Mouse (Mus musculus) liver, adult 2 months (tissue): ENCODE results near the gene Tnp2.

Source experiments
- CTCF ChIP-seq: fragments of 200-500 bp; IDR thresholded peaks from 2 replicates; pipeline ENCODE4 v1.5.1; 2011; ENCODE audit warnings: low read depth, low read length, control low read depth
- POLR2A ChIP-seq: fragments of 200-500 bp; IDR thresholded peaks from 2 replicates; pipeline ENCODE4 v1.6.1; 2011; ENCODE audit warnings: low read length, control low read depth; ENCODE audit not compliant: insufficient read depth; ENCODE audit errors: extremely low read depth

DNA sequence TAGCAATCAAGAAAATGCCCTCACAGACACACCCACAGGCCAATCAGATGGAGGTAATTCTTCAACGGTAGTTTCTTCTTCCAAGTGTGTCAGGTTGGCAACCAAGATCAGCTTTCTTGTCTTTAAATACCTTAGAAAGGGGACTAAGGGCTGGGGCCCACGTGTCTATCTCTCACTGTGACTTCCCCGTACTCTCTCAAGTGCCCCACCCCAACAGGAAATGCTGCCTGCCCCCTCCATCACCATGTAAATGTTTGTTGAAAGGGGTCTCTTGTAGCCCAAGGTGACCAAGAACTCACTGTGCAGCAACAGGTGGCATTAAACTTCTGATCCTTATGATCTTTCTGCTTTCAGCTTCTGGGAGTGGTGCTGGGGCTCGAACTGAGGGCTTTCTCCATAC lies 25.3 kb upstream of the Tnp2 start:
- TF ChIP-seq POLR2A, result no peak
- no peak for TF ChIP-seq CTCF
